Mouse (Mus musculus) neural tube, embryonic 13.5 days (tissue): ENCODE data around the gene Bcl6. TPM values are rescaled to one million over a fixed set of nuclear protein-coding genes. Genes with fewer than 3 reads are reported as not detected.

Source experiments
- ATAC-seq: fragments of 200-750 bp; cut with Nextera tagmentation; 2 replicates; pipeline ENCODE4 v1.8.0; 2017; ENCODE audit warnings: low read depth, mild to moderate bottlenecking, moderate TSS enrichment, moderate library complexity
- H3K27ac ChIP-seq: fragments of 300-500 bp; sonication (generic); replicated peaks from 2 replicates; pipeline ENCODE4 v1.5.1; 2015; ENCODE audit warnings: moderate library complexity, mild to moderate bottlenecking, inconsistent platforms
- H3K27me3 ChIP-seq: fragments of 300-500 bp; sonication (generic); 2 replicates; pipeline ENCODE4 v1.6.1; 2015; ENCODE audit warnings: mild to moderate bottlenecking, inconsistent platforms
- H3K36me3 ChIP-seq: fragments of 300-500 bp; sonication (generic); 2 replicates; pipeline ENCODE4 v1.6.1; 2015; ENCODE audit warnings: mild to moderate bottlenecking, inconsistent platforms
- H3K4me1 ChIP-seq: fragments of 300-500 bp; sonication (generic); replicated peaks from 2 replicates; pipeline ENCODE4 v1.6.1; 2015; ENCODE audit warnings: inconsistent platforms
- H3K4me2 ChIP-seq: fragments of 300-500 bp; sonication (generic); 2 replicates; pipeline ENCODE4 v1.6.1; 2015; ENCODE audit warnings: inconsistent platforms, mild to moderate bottlenecking, moderate library complexity
- H3K4me3 ChIP-seq: fragments of 300-500 bp; sonication (generic); 2 replicates; pipeline ENCODE4 v1.5.1; 2015; ENCODE audit warnings: mild to moderate bottlenecking, inconsistent platforms
- H3K9ac ChIP-seq: fragments of 300-500 bp; sonication (generic); 2 replicates; pipeline ENCODE4 v1.6.1; 2015; ENCODE audit warnings: moderate library complexity, mild to moderate bottlenecking, inconsistent platforms
- H3K9me3 ChIP-seq: fragments of 300-500 bp; sonication (generic); 2 replicates; pipeline ENCODE4 v1.6.1; 2016; ENCODE audit warnings: inconsistent platforms
- WGBS: fragments of 180-500 bp; shearing (Covaris S2); methylation state at CpG from one replicate; pipeline ENCODE4 v1.1.7; 2015; 5-methylcytosine and 5-hydroxymethylcytosine counted together
- polyA plus RNA-seq: library from polyadenylated mRNA; unstranded; fragments of >200 nt; fragmentation: Nextera tagmentation; extraction: Ambion mirVana; gene quantifications from 2 replicates; pipeline ENCODE4 v1.2.1, GENCODE M21; 2015

Bcl6 gene
- polyA plus RNA-seq = 0.37 and 0.53 TPM in 2 replicates

DNA sequence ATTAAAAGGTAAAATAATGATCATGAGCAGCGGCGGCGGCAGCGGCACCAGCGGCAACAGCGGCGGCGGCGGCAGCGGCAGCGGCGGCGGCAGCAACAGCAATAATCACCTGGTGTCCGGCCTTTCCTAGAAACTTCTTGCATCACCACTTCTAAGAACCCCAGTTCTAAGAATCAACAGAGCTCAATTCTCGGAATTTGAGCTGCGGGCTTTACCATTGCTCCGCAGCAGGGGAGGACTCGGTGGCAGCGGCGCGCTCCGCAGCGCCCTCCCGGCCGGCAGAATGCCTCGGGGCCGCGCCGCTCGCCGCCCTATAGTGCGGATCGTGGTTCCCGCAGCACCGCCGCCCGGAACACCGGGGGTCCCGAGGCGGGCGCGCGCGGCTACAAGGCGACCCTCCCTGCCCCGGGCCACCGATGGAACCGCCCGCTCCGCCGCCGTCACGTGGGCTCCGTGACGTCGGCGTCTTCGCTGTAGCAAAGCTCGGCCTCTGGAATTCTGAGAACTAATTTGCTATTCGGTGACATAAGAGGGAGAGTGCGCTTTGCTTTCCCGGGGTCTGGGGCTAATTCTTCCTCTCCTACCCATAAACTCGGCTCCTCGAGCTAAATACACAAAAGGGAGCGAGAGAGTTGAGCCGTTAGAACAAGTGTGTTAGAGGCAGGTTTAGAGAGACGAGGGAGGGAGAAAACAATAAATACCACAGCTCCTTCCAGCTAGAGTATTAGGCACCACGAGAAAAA is at the start of gene Bcl6, which contains the start of gene Gm37419:
Bcl6 (minus strand) TSS at position 387 of the 743 bp plus-strand sequence.
Gm37419 (plus strand) TSS at position 17 of the 743 bp plus-strand sequence.
- Histone ChIP-seq H3K4me1 (peaks cover 49% of the 10 kb centered on the region), H3K4me3 (peak within 1 kb of the TSS; percentile 58), H3K27me3 (peaks cover 28% of the 10 kb centered on the region), H3K4me2 (peak within 1 kb of the TSS; percentile 86), H3K36me3 (no peaks in the 10 kb centered on the region), H3K9ac (peak within 1 kb of the TSS; percentile 83), H3K27ac (peak within 1 kb of the TSS; percentile 99), H3K9me3 (no peaks in the 10 kb centered on the region)
- WGBS = under 1% methylated on average over 68 of the region's 68 CpGs
- ATAC-seq = peak; percentile 82

DNA sequence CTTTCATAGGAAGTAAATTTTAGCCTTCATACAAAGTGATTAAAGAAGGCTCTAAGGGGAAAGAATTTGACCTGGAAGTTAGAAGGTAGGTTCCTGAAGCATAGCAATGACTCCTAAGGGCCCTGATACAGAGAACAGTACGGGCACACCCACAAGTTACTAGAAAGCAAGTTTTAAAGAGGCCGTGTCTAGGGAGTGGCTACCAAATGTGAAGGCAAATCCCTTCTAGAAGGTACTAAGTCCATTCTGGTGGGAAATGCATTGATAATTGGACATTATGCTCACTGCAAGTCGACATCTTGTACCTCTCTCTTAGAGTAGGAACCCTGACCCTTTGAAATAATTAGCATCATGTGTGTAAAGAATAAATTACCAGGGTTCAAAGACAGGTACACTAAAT is 47.7 kb upstream of the Bcl6 start:
- Histone ChIP-seq H3K27ac (no peak overlapping the region), H3K36me3 (no peaks in the 10 kb centered on the region), H3K9ac (no peak overlapping the region), H3K9me3 (no peaks in the 10 kb centered on the region), H3K4me2 (no peak overlapping the region), H3K4me3 (no peak overlapping the region), H3K27me3 (no peaks in the 10 kb centered on the region), H3K4me1 (no peaks in the 10 kb centered on the region)
- 86% methylated on average over 3 of the region's 3 CpGs for WGBS
- ATAC-seq = no peak

DNA sequence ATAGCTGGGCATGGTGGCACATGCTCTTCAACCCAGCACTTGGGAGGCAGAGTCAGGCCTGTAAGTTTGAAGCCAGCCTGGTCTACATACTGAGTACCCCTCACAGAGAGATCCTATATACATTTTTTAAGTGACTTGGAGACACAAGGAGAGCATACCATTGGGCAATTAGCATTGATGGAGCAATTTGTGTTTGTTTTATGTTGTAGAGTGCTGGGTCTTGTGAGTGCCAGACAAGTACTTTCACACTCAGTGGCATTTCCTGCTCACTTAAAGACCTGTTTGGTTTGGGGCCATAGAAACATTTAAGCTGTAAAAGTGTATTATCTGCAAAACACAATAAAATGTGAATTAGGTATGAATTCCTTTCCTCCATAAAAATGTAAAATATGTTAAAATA is 47.1 kb upstream of the Bcl6 start:
- Histone ChIP-seq H3K4me2 (no peak overlapping the region), H3K36me3 (no peaks in the 10 kb centered on the region), H3K27ac (no peak overlapping the region), H3K27me3 (no peaks in the 10 kb centered on the region), H3K4me3 (no peak overlapping the region), H3K4me1 (no peaks in the 10 kb centered on the region), H3K9ac (no peak overlapping the region), H3K9me3 (no peaks in the 10 kb centered on the region)
- ATAC-seq = no peak

DNA sequence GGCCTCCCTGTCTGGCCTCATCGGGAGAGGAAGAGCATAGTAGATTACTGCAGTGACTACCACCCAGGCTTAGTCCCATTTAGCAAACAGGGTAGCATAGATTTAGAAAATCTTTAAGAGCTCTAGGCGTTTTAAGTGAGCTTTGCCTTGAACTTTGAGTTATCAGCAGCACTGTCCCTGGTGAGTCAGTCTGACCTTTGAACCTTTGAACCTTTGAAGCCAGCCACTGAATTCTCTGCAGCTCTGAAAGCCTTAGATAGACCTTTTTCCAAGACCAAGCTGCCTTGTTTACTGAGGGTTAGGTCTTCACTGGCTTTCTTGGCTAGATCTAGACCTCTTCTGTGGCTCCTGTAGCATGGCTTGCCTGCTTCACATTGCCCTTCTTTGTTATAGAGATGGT is 45.8 kb upstream of the Bcl6 start:
- Histone ChIP-seq H3K4me1 (no peaks in the 10 kb centered on the region), H3K27me3 (no peaks in the 10 kb centered on the region), H3K27ac (no peak overlapping the region), H3K36me3 (no peaks in the 10 kb centered on the region), H3K9me3 (no peaks in the 10 kb centered on the region), H3K4me2 (no peak overlapping the region), H3K4me3 (no peak overlapping the region), H3K9ac (no peak overlapping the region)
- 67% methylated on average over 2 of the region's 2 CpGs for WGBS
- no peak for ATAC-seq

DNA sequence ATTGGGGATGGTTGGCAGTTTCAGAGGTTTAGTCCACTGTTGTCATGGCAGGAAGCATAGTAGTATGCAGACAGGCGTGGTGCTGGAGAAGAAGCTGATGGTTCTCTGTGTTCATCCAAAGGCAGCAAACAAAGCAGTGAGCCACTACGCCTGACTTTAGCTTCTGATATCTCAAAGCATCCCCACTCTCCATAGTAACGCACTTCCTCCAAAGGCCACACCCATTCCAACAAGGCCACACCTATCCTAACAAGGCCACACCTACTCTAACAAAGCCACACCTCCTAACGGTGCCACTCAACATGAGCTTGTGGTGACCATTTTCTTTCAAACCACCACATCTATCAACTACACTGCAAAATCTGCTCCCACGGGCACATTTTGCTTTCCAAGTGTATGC is 44.6 kb upstream of the Bcl6 start:
- 93% methylated on average over 5 of the region's 5 CpGs for WGBS
- no peak overlapping the region for H3K4me2 ChIP-seq
- H3K9ac ChIP-seq = no peak overlapping the region
- no peaks in the 10 kb centered on the region for H3K27me3 ChIP-seq
- H3K36me3 ChIP-seq = no peaks in the 10 kb centered on the region
- no peaks in the 10 kb centered on the region for H3K9me3 ChIP-seq
- H3K4me3 ChIP-seq = no peak overlapping the region
- H3K27ac ChIP-seq = no peak overlapping the region
- no peak for ATAC-seq
- H3K4me1 ChIP-seq = no peaks in the 10 kb centered on the region

DNA sequence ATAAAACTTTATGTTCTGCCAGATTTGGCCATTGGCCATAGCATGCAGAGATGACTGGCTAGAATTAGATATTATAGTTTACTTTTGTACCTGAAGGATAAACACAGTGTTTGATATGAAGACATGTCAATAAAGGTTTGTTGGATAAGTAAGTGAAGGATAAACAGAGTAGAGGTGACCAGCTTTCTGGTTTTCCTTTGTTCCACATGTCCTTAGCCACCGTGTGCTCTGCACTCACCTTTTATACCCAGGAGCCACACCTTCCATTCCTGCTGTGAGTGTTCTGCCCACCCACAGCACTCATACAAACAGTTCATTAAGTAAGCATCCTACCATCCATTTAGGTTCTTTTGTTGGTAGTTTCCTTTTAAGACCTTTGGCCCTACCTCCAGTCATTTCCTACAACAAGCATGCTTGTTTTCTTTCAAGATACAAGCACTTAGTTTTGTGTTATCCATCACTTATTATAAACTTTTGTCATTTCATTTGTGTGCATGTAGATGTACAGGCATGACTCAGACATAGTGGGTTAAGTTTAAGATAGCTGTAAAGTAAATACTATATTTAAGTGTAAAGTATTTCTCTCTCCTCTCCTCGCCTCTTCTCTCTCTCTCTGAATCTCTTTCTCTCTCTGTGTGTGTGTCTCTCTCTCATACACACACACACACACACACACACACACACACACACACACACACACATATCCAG is 41.5 kb upstream of the Bcl6 start:
- H3K9me3 ChIP-seq = no peaks in the 10 kb centered on the region
- no peak overlapping the region for H3K27ac ChIP-seq
- no peaks in the 10 kb centered on the region for H3K36me3 ChIP-seq
- no peaks in the 10 kb centered on the region for H3K27me3 ChIP-seq
- H3K4me3 ChIP-seq = no peak overlapping the region
- 74% methylated on average over 2 of the region's 2 CpGs for WGBS
- H3K4me1 ChIP-seq = no peaks in the 10 kb centered on the region
- ATAC-seq = no peak
- no peak overlapping the region for H3K9ac ChIP-seq
- H3K4me2 ChIP-seq = no peak overlapping the region

DNA sequence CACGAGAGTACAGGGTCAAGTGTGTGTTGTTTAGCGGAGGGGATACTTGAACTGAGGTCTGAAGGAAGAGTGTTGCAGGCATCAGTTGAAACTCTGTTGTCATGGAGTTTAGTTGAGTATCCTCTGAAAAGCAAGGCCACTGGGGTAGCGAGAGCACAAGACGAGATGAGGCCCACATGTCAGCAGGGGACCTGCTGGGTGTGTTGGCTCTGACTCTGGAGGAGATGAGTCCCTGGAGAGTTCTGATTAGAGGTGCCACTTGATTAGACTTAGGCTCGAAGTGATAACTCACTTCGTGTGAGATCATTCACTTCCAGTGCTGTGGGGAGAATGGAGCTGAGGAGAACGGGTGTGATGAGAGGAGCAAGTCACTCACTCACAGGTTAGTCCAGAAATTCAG is 36.8 kb upstream of the Bcl6 start:
- Histone ChIP-seq H3K4me2 (no peak overlapping the region), H3K4me3 (no peak overlapping the region), H3K4me1 (no peaks in the 10 kb centered on the region), H3K27ac (no peak overlapping the region), H3K36me3 (no peaks in the 10 kb centered on the region), H3K9me3 (no peaks in the 10 kb centered on the region), H3K27me3 (no peaks in the 10 kb centered on the region), H3K9ac (no peak overlapping the region)
- no peak for ATAC-seq
- WGBS = 78% methylated on average over 7 of the region's 7 CpGs

DNA sequence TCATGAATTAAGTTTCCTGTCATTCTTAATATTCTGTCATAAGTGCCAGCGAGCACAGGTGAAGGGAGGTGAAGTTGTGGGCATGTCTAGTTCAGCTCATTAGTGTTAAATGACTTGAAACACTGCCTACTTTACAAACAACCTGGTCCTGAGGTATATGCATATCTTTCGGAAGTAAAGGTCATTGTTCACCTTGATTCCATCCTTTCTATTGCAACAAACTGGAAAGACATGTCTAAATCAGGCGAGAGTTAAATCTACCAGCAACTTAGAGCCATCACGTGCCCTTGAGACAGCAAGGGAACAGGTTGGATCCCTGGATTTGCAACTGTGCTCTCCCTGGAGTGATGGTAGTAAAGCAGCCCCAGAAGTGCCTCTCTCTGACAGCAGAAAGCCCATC is 34.0 kb upstream of the Bcl6 start:
- H3K4me1 ChIP-seq = no peaks in the 10 kb centered on the region
- no peak for ATAC-seq
- H3K36me3 ChIP-seq = no peaks in the 10 kb centered on the region
- no peak overlapping the region for H3K4me2 ChIP-seq
- H3K27me3 ChIP-seq = no peaks in the 10 kb centered on the region
- no peaks in the 10 kb centered on the region for H3K9me3 ChIP-seq
- WGBS = 87% methylated on average over 4 of the region's 4 CpGs
- H3K4me3 ChIP-seq = no peak overlapping the region
- no peak overlapping the region for H3K27ac ChIP-seq
- H3K9ac ChIP-seq = no peak overlapping the region

DNA sequence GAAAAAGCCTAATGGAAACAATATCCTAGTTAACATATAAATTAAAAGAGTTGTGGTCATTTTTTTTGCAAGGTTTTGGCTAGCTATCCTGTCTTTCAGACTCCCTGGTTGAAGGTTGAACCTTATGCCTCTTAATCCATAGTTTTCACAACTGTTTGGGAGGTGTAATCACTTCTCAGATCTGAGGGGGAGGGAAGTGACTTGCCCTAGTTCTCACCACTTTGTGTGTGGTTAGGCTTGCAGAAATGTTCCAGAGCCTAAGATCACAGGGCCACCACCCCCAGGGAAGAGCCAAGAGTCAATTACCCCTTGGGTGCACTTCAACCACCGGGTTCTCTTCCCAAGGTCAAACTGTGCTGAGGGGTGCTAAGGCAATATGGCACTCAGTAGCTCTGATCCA is 33.1 kb upstream of the Bcl6 start:
- H3K4me2 ChIP-seq = no peak overlapping the region
- H3K27me3 ChIP-seq = no peaks in the 10 kb centered on the region
- no peaks in the 10 kb centered on the region for H3K9me3 ChIP-seq
- H3K27ac ChIP-seq = no peak overlapping the region
- no peaks in the 10 kb centered on the region for H3K4me1 ChIP-seq
- H3K9ac ChIP-seq = no peak overlapping the region
- 62% methylated on average over 1 of the region's 1 CpGs for WGBS
- no peak overlapping the region for H3K4me3 ChIP-seq
- ATAC-seq = no peak
- H3K36me3 ChIP-seq = no peaks in the 10 kb centered on the region

DNA sequence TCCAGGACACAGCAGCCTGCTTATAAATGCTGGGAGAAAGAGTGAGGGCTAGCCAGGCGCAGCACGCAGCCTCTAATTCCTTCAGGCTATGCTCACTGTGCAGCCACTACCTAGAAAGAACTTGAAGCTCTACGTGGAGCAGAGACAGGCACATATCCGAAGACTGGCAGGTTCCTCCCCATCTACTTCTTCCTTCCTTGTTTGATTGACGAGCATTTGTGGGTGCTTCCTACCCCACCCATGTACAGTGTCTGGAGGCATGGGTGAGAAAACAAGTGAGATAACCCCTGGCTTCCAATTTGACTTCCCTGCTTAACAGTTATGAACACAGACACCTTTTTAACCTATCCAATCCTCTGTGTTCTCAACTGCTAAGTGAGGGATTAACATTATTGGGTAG is 28.1 kb upstream of the Bcl6 start:
- no peak overlapping the region for H3K4me3 ChIP-seq
- no peak overlapping the region for H3K4me2 ChIP-seq
- no peak overlapping the region for H3K9ac ChIP-seq
- no peaks in the 10 kb centered on the region for H3K27me3 ChIP-seq
- 81% methylated on average over 5 of the region's 5 CpGs for WGBS
- H3K36me3 ChIP-seq = no peaks in the 10 kb centered on the region
- no peak for ATAC-seq
- H3K9me3 ChIP-seq = no peaks in the 10 kb centered on the region
- no peak overlapping the region for H3K27ac ChIP-seq
- H3K4me1 ChIP-seq = peaks cover 5% of the 10 kb centered on the region; the same call in 1 of the 2 replicates

DNA sequence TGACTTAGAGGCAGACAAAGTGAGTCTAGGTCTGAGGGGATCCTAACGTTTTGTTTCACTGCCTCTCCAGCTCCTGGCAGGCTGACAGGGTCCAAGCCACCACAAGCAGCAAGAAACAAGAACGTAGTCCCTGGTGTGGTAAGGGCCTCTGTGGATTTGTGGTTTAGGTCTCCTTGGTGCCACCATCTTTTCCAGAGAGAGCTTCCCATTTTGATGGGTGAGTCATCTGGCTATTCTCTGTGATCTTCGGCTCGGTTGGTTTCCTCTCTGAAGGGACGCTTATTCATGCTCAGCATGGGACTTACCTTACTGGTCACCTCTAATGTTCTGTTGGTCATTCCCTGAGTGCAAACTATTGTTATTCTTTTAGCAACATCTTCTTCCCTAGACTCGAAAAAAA is 27.6 kb upstream of the Bcl6 start:
- 44% methylated on average over 6 of the region's 6 CpGs for WGBS
- Histone ChIP-seq H3K9ac (no peak overlapping the region), H3K27me3 (no peaks in the 10 kb centered on the region), H3K4me2 (no peak overlapping the region), H3K27ac (no peak overlapping the region), H3K36me3 (no peaks in the 10 kb centered on the region), H3K9me3 (no peaks in the 10 kb centered on the region), H3K4me3 (no peak overlapping the region), H3K4me1 (peaks cover 5% of the 10 kb centered on the region; the same call in 1 of the 2 replicates)
- no peak for ATAC-seq

DNA sequence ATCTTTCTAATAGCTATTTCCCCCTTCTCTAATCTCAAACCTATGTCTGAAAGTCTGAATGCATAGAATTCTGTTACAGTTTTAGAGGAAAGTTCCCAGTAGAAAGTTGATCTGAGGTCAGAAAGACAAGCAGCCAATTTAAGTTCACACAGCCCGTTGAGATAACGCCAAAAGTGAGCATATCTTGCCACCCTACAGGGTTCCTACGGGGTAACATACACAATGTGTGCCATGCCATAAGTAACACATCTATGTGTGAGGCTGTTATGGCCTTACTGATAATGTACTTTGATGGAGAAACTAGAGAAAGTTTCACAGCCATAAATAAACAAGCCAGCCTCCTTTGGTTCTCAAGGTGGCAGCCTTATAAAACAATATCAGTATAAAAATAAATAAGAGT is 25.7 kb upstream of the Bcl6 start:
- Histone ChIP-seq H3K9ac (no peak overlapping the region), H3K36me3 (no peaks in the 10 kb centered on the region), H3K4me3 (no peak overlapping the region), H3K27me3 (no peaks in the 10 kb centered on the region), H3K4me1 (peaks cover 5% of the 10 kb centered on the region; the same call in 1 of the 2 replicates), H3K9me3 (no peaks in the 10 kb centered on the region), H3K4me2 (no peak overlapping the region), H3K27ac (no peak overlapping the region)
- no peak for ATAC-seq
- WGBS = 90% methylated on average over 3 of the region's 3 CpGs
